Mouse (Mus musculus): ENCODE measurements around the gene Peg10.

Peg10 gene

DNA sequence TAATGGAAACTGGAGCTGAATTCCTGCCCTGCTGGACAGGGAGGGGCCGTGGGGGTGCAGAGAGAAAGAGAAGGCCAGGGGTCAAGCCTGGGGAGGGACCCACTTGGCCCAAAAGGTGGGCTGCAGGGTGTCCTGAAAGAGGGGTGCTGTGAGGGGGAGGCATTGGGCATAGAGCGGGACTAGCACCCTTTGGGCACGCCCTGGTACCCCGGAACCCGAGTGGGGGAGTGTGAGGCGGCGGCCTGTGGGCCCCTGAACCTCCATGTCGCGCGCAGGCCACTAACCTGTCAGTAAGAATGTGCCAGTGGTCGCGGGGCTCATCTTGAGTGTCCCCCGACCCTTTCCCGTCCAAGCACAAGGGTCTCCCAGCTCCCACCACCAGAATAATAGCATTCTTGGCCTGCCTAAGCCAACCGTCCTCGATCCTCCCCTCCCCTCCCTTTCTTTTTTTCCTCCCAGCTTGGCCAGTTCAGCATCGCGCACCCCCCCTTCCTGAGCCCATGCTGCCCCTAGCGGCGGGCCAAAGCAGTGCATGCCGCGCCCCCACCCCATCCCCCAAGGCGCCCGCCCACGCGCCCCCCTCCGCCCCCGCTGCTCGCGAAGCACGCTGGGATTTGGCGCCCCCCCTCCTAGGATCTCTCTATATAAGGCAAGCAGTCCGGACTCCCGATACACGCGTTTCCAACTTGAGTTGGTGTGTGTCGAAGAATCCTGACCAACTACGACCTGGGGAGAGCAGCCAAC is at the start of gene Peg10, which contains the start of gene Sgce:
TSS of gene Peg10 (plus strand) at position 611 of the 744 bp plus-strand sequence.
TSS of gene Sgce (minus strand) at position 512 of the 744 bp plus-strand sequence.
- peak; percentile 86 to 92 for DNase-seq

DNA sequence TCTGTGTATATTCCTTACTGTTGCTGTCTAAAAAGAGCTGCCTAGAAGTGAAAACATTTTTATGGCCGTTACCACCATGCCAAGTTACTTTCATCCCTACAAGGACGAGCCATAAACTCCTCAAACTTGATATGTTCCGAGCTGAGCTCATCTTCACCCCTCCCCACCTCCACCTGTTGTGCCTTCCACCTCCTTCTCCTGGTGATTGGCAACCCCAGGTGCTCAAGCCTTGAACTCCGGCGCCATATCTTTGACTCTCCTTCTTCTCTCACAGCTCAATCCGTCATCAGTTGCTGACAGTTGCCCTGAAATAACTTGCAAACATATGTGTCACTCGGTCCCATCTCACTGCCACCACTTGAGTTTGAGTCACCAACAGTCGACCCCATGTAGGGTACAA is 45.5 kb upstream of the Peg10 start:
- DNase-seq: no peak

DNA sequence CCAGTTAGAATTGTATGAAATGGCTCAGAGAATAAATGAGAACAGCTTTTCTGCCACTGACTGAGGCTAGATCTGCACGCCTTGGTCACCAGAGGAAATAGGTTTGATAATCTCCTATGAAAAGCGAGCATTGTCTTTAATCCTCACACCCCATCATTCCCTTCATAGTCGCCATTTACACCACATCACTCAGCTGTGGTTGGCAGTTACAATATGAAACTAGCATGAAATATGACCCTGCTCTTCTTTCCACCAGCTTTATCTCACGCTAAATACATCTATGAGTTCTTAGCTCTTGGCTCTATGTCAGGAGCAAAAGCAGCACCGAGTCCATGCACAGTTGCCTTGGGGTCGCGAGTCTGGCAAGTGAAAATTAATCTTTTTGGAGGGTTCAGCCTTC is 43.2 kb upstream of the Peg10 start:
- no peak for DNase-seq

DNA sequence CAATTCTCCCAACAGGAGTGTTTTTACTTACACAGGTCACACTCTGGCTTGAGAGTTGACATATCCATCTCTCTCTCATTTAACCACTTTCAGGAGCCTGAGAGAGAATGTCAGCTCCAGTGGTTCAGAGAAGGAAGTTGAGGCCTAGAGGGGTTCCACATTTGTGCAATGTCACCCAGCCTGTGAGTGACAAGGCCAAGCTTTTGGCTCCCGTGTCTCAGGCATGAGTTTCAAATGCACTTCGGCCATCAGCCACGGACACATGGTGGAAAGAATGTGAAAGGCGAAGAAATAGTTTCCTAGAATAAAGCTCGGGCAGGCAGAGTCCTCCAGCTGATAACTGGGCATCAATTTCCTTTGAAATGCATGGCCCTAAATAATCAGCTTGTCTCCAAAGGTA is 40.7 kb upstream of the Peg10 start:
- no peak for DNase-seq

DNA sequence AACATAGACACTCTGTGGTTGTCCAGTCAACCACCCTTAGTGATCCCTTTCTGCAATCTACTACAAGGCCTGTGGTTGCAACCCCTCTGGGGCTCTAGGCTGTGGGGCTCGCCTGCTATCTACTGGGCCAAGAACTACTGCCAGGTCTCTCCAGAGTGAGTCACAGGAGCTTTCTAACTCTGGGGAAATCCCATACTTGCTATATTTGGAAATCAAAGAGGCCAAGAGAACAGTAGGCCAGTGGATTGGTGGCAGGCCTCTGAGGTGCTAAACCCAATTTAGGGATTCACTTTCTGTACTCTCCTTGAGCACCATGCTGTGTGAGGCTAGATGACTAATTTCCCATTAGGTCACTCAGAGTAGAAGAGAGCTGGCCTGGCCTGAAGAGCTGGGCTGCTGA is 38.1 kb upstream of the Peg10 start:
- no peak for DNase-seq

DNA sequence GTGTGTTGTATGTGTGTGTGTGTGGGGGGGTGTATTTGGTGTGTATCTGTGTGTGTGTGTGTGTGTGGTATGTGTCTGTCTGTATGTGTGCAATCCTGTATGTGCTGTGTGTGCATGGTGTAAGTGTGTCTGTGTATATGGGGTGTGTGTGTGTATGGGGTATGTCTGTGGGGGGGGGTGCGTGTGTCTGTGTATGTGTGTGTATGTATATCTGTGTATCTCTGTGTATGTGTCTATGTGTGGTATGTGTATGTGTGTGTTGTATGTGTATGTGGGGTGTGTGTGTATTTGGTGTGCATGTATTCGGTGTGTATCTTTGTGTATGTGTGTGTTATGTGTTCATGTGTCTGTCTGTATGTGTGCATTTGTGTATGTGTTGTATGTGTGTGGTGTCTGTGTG is 30.9 kb upstream of the Peg10 start:
- no peak for DNase-seq

DNA sequence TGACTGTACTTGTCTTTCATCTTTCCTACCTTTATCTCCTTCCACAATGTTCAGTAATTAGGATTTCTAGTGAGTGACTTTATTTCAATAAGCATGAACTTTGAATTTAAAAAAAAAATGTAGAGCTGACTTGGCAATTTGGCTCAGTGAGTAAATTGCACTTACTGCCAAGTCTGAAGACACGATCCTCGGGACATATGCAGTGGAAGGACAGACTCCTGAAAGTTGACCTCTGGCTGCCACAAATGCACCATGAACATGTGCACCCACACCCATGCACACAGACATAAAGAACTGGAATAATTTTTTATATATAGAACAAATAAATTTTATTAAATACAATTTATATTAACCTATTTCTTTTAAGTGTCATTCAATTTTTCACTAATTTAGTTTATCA is 29.8 kb upstream of the Peg10 start:
- DNase-seq: no peak

DNA sequence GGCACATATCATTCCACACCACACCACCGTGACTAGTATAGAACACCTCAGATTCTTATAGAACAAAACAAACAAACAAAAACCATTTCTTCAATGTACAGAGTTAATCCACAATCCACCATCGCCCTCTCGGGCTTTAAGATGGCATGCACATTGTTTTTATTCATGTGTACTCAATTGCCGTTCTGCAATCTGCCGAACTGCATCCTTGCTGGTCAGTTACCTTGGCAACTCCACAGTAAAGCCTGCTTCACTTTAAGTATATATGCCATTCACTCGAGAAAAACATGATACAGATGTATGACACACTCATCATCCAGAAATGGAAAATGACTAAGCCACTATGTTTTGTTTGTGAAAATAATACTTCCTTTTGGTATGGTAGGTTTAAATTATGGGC is 25.0 kb upstream of the Peg10 start:
- DNase-seq: no peak

DNA sequence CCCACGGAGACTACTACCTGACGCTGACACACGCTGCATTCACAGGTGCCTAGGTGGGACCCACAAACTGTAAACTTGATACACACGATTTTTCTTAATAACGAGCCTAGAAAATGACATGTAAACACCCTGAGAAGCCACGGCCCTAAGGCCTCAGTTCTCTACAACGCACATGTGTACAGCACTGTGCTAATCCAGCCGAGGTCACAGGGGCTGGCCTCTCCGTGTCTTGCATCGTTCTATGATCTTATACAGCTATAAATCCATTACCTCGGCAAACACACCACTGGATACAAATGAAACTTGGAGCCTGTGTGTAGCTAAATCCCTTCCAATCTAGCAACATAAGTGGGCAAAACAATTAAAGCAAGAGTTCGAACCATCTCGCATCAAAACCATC is 24.4 kb upstream of the Peg10 start:
- DNase-seq: no peak

DNA sequence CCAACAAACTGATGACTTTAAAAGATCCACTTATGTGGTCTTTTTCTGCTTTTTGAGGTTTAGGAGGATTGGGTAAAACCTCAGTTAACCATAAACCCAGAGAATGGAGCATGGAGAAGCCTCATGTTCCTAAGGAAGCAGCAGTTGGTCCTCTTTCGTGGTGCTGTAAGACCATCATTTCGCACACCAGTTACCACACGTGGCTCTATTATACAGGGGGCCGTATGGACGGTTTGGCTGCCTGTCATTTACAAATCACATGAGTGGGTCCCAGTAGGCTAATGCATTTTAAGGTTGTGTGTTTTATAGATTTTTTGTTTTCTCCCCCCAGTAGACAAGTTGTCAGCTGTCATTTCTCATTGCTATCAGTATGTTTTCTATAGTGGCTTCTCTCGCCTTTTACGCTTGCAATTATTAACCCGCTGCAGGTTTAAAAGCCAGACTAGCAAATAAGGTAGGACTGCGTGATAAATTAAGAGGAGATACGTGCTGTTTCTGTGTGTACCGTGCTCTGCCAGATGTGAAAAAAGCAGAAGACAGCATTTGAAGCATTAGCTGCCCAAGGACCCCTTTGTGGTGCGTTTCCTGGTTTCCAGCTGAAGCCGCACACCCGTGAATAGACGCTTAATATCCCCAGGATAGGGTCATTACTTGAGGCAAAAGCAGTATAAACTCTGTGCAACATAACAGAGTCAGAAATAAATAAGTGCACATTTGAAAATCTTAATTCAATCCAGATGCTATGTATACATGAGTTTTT is 22.9 kb upstream of the Peg10 start:
- no peak for DNase-seq

DNA sequence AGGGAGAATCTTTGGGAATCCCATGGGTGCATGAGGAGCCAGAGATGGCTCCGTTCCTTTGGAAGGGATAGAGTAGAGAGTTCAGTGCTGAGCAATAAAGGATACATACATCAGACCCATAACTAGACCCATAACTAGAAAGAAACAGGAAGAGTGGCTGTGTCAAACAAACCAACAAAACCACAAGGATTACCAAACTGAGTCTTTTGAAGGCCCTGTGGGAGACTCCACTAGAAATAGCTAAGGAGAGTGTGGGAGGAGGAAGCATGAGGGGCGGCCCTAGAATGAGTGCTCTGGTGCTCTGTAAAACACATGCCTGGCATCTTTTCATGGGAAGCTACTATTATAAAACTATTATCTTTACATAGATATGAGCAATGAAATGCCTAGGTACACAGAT is 18.8 kb upstream of the Peg10 start:
- DNase-seq: no peak

DNA sequence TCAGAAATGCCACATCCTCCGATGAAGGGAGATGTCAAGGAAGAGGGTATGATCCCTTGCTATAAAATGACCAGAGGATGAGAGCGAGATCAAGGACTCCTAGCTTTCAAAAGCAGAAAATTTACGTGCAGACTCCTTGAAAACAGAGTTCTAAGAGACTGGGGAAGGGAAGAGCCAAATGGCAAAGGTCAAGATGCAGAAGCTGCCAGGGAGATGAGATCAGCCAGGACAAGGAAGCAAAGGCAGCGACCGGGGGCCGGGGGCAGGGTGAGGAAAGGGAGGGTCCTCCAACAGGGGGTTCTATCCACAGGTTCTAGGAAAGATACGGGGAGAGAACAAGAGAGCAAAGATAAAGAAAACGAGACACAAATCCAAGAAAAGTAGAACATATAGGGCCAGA is 15.4 kb upstream of the Peg10 start:
- DNase-seq: no peak

DNA sequence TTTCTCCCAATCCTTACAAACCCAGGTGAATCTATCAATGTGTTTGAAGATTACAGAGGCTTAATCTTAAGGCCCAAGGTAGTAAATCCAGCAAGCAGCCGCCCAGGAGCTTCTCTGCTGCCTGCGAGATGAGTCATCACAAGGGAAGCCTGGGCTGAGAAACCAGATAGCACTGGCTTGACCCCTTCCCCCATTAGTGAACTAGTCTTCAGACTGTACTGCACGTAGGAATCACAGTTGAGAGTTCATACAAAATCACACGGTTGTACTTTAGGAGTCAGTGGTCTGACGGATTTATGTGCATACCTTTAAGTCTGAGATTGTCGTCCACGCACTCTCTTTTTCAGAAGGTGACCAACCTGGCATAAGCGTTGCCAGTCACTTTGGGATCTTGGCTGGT is 13.9 kb upstream of the Peg10 start:
- DNase-seq: no peak

DNA sequence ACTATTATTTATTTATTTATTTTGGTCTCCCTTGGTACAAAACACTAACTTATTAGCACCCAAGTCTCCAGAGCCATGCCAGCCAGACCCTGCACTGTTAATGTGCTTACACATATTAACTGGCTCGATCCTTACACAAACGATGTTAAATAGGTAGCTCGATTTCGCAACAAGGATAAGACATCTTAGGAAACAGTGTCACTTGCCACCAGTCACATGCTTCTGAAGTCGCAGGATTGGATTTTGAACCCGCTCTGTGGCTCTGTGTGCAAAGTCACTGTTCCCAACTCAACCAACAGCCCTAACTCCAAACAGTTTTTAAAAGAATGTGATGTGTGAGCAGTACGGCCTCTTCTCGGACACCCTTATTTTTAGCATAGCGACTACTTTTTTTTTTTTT is 10.7 kb upstream of the Peg10 start:
- no peak for DNase-seq

DNA sequence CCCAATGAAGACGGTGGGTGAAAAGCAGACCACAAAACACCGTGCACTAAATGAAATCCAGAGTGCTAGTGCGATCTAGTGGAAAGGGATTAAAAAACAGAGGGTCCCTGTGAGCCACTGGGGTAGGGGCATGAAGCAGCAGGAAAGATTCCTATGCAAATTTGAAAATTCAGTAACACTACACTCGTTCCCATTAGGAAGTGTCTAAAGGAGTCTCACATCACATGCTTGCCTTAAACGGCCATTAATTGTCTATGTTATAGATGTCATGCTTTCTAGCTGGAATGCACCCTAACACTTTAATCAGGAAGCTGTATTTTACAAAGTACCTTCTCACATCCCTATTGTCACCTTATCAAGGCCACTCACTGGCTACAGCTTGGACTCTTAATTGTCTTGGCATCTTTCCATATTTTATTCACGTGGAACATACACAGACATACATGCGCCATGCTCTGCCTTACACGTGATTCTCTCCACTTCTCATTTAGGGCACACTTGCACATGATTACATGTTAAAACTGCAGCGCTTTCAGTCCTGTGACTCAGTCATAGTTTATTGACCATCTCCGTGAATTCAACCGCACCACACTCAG is 9.0 kb upstream of the Peg10 start:
- DNase-seq: no peak

DNA sequence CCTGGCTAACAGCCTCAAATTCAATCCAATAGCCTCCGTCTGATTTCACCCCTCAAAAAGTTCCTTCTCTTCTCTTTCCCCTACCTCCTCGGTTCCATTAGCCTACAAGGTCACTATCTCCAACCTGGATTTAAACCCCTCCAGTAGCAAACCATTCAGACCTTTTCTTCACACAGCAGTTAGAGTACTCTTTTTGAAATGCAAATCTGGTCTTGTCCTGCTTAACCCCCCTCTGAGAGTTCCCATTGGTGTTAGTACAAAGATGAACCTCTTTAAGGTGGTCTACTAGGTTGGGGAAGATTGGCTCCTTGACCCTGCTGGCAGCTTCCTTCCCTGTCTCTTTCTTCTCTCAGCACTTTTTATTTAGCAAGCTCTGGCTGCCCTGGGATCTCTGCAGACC is 8.4 kb upstream of the Peg10 start:
- DNase-seq: no peak

DNA sequence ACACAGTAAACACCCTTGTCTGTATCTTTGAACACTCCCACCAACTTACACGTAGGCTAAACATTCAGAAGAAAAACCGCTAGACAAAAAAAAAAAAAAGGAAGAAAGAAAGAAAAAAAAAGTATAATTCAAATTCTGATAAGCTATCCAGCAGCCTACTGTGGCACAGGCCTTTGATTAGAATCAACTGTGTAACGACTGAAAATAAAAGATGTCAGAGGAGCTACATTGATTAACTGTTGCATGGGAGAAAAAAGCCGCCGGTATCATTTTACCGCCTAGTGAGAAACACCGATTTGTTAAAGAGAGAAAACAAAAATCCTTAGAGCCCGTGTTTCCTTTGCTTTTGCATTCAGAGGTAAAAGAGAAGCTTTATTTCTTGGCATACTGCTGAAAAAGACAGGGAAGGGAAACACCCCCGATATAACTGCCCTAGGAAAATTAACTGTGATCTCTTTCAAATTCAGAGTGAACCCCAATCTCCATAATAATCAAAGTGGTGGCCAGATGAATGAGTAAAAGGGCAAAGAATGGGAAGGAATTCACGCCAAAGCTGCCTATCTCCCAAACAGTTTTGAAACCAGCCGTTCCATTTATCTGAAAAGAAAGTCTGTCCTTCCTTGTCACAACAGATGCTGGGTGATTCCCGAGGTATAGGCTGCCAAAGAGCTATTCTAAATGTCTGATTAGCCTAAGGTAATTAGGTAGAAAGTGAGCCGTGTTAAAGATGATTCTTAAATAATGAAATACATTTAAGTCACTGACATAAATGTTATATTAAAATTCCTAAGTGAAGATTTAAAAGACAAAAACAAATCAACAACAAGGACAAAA is 7.4 kb upstream of the Peg10 start:
- DNase-seq: no peak

DNA sequence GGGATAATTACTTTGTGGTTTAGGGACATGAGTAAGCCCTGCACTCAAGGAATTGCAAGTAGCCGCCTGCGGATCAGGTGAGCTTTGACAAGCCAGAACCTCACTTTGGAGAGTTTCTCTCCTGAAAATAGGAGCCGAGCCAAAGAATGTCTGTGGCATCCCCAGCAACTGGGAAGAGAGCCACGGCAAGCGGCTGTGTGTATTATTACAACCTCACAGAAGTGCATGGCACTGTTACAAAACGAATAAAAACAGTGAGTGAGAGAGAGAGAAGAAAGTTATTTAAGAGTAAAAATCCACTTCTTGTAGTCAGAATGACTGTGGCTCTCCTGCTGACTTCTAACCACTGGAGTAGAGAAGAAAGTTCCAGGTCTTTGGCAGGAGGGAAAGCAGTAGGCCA is 6.6 kb upstream of the Peg10 start:
- peak; percentile 64 to 69 for DNase-seq

DNA sequence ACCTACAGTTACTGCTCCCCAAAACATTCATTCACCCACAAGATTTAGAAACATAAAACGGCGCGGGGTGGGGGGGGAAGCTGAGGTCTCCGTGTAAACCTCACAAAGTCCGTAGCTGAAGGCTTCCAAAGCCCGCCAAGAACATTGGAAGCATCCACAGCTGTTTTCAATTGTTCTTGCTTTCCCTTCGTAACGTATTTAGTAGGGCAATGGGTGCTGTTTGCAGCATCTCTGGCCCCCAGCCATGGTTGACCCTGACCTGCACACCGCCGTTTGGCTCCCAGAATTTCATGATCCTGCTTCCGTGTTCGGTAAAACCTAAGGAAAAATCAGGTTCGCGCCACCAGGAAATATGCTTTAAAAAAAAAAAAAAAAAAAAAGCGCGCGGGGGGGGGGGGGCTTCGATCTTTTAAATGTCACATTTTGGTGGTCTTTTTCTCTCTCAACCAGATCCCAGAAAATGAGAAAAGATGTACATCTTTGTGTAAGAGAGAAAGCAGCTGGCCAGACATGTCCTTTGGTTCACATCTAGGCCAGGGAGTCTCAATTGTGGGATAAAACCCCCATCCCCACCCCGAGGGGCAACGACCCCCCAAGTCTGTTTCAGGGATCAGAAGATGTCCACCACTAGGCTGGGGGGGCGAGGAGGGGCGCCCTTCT is 940 bp upstream of the Peg10 start:
- DNase-seq: peak; percentile 54 to 58

DNA sequence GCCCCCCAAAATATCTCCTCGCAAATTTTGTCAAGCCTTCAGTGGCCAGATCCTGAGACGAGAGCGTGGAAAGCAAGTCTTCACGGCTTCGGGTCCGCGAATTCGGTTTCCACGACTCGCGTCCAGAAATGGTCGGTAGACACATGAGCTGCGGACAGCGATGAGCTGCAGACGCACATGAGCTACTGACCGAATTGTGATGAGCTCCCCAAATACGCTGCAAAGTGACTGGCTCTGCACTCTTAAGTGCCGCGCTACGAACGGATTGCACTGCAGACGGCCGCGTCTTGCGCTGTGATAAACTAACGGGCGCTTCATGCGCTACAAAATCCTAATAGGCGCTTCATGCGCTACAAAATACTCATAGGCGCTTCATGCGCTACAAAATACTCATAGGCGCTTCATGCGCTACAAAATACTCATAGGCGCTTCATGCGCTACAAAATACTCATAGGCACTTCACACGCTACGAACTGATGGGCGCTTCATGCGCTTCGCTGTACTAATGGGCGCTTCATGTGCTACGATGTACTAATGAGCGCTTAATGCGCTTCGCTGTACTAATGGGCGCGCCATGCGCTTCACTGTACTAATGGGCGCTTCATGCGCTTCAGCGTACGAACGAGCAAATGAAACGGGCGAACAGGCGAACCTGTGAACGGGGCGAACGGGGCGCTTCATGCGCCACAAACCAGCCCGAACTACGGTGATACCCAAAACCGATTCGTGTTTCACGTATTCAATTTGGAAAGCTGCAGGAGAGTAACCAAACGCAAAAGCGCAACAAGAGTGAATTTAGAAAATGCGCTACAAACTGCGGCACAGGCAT is 785 bp downstream of the Peg10 start:
- peak; percentile 36 to 54 for DNase-seq

DNA sequence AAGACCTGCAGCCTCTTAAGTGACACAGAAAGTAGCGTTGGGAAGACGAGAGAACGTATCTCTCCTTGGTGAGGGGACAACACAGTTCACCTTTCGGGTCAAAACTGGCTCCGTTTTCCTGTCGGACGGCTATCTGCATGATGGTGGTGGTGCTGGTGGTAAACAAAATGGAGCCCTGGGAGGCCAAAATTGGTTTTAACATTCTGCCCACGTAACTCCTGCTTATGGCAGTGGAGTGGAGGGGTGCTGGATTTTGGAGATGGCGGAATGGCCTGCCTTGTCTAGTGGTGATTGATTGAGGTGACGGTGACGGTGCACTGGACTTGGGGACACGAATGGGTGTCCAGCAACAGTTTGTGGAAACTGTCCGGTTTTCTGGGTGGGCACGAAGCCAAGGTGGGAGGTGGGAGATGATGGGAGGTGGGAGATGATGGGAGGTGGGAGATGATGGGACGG is 1.4 kb downstream of the Peg10 start:
- DNase-seq: peak in 1 of 2 experiments; percentile 70

DNA sequence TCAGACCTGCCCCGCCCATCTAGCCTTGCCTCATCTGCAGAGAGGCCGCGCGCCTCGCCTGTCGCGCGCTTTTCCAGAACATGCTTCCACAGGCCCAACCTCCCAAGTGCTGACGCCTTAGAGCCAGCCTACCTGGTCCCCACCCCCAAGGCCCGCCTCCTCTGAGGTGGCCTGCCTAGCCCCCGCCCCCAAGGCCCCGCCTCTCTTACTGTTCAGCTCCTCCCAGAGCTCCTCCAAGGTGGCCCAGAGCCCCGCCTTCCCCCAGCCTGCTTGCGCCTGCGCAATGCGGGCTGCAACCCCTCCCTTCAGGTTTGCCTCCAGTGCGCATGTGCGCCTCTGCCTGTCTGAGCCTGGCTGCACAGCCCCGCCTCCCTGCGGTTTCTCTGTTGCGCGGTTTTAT is 2.0 kb downstream of the Peg10 start:
- peak; percentile 96 for DNase-seq
